Comparison of ENCODE assay signal across 16 mouse cellular contexts in the genomic region with DNA sequence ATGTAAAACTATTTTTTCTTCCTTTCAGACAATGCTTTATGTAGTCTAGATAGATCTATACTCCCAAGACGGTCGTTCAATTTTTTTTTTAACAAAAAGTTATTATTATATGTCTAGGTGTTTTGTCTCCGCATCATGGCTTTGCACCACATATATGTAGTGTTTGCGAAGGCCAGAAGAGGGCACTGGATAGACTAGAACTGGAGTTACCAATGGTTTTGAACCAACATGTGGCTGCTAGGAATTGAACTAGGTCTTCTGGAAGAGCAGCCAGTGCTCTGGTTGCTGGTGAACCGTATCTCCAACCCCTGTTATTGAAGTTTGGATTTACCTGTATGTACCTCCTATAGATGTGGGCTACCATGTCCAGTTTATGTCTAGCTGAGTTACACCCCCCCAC. TPM values are rescaled to one million over a fixed set of nuclear protein-coding genes. Genes with fewer than 3 reads are reported as not detected.
DNase-seq lines count a peak whose midpoint lies in the region; TF ChIP-seq lines count a peak whose summit lies in the region.
"Had no signal": no experiment of that assay in that cellular context is flagged by ENCODE, and none has a peak within 500 bp of the region (broad histone marks: within the 10 kb centered on the region; RNA-seq: fewer than 3 reads in every experiment).

No protein-coding gene starts in this region.

- TF ChIP-seq CTCF in layer of hippocampus, adult 2 months (conservative IDR thresholded peaks at IDR 0.05) = peak; percentile 42
- TF ChIP-seq CTCF in thymus, adult 2 months (IDR thresholded peaks at IDR 0.05; ENCODE audit: borderline replicate concordance, control insufficient read depth, extremely low read depth, insufficient read depth, low read length, poor library complexity) = no peak

- H3K4me3 ChIP-seq in layer of hippocampus, adult 2 months = no peak overlapping the region
- H3K4me3 ChIP-seq in thymus, adult 2 months (ENCODE audit: control insufficient read depth, insufficient read depth, low read length) = no peak overlapping the region
- H3K4me3 ChIP-seq: embryonic facial prominence, embryonic 15.5 days; kidney, embryonic 15.5 days; neural tube, embryonic 12.5 days had no signal

- TF ChIP-seq POLR2A in thymus, adult 2 months (IDR thresholded peaks at IDR 0.05; ENCODE audit: control insufficient read depth, extremely low read depth, insufficient read depth, low read length, poor library complexity) = no peak

- intact Hi-C loops in left cerebral cortex, postnatal 10 days (cut with DNase I) = no loop called here

- DNase-seq in layer of hippocampus, adult 2 months (ENCODE audit: low spot score in 2 of 2) = no peak
- DNase-seq in layer of hippocampus, adult 18-20 months (ENCODE audit: low spot score in 2 of 2) = no peak
- peak; percentile 28 for DNase-seq in thymus, adult 2 months
- no peak for DNase-seq in thymus, postnatal 10 days (ENCODE audit: low spot score in 2 of 2)
- peak; percentile 74 for DNase-seq in ES-CJ7 (ENCODE audit: low read depth, low spot score)
- peak; percentile 45 for DNase-seq in naive thymus-derived CD4-positive, alpha-beta T cell, adult 2 months (ENCODE audit: low read depth)
- DNase-seq in adrenal gland, adult 2 months = no peak
- no peak for DNase-seq in left cerebral cortex, postnatal 10 days (ENCODE audit: extremely low spot score in 1 of 2, low spot score in 2 of 2)
- DNase-seq: adrenal gland, postnatal 14 days; cerebellum, adult 8-10 months; layer of hippocampus, adult 9-11 months; lung, postnatal 4 days; right cerebral cortex, postnatal 14 days had no signal

- H3K4me1 ChIP-seq in thymus, adult 2 months (replicated peaks; ENCODE audit: control insufficient read depth, insufficient read depth, low read length) = peaks cover 2% of the 10 kb centered on the region; the same call in 1 of the 2 replicates

- no peak overlapping the region for H3K27ac ChIP-seq in layer of hippocampus, adult 2 months
- H3K27ac ChIP-seq in thymus, adult 2 months (ENCODE audit: control insufficient read depth, insufficient read depth, low read length) = no peak overlapping the region
- H3K27ac ChIP-seq: embryonic facial prominence, embryonic 15.5 days; kidney, embryonic 15.5 days; neural tube, embryonic 12.5 days had no signal

- peaks cover 8% of the 10 kb centered on the region; the same call in 1 of the 2 replicates for H3K36me3 ChIP-seq in thymus, adult 2 months (ENCODE audit: control insufficient read depth, insufficient read depth, low read length)
- H3K36me3 ChIP-seq: kidney, embryonic 15.5 days had no signal

- 96% methylated on average over 5 of the region's 5 CpGs for WGBS in thymus, adult 2 months

- H3K27me3 ChIP-seq in thymus, adult 2 months (ENCODE audit: control insufficient read depth, insufficient read depth, low read length) = no peaks in the 10 kb centered on the region
- H3K27me3 ChIP-seq: embryonic facial prominence, embryonic 15.5 days; kidney, embryonic 15.5 days; neural tube, embryonic 12.5 days had no signal

RNA-seq across cellular contexts. Expression of gene Borcs5, which starts 4.0 kb away (rescaled TPM):
- 10 to 100 TPM; 36.3 to 40.7 TPM for total RNA-seq in layer of hippocampus, adult 2 months (2021)
- total RNA-seq in layer of hippocampus, adult 18-20 months (2021) = 10 to 100 TPM; 38.1 to 43.7 TPM
- 16.9 and 18.8 TPM in 2 replicates for polyA plus RNA-seq in thymus, adult 2 months (2012; rRNA removed)
- 10 to 100 TPM; 11.9 to 20.5 TPM for total RNA-seq in adrenal gland, adult 2 months (2021)
- polyA plus RNA-seq in adrenal gland, adult 2 months (2012; rRNA removed) = 53.5 and 57.0 TPM in 2 replicates
- total RNA-seq in left cerebral cortex, postnatal 10 days (2021) = 10 to 100 TPM; 26.3 to 26.5 TPM

RNA-seq across cellular contexts. Expression of gene Mansc1, which starts 11.0 kb away (rescaled TPM):
- 1 to 10 TPM; 9.1 TPM for total RNA-seq in layer of hippocampus, adult 2 months (2021)
- total RNA-seq in layer of hippocampus, adult 18-20 months (2021) = 1 to 10 TPM; 8.2 to 8.8 TPM
- polyA plus RNA-seq in thymus, adult 2 months (2012; rRNA removed) = 3.4 and 3.9 TPM in 2 replicates
- 1 to 10 TPM; 2.9 to 6.3 TPM for total RNA-seq in adrenal gland, adult 2 months (2021)
- 2.6 and 3.7 TPM in 2 replicates for polyA plus RNA-seq in adrenal gland, adult 2 months (2012; rRNA removed)
- 1 to 10 TPM; 3.9 to 4.0 TPM for total RNA-seq in left cerebral cortex, postnatal 10 days (2021)

Comparison
In these comparisons a context has a peak if more than half of its experiments do, and no peak if none do; other contexts are left out.
1. DNase-seq: peak in thymus, adult 2 months (single experiment), ES-CJ7 (single experiment) and naive thymus-derived CD4-positive, alpha-beta T cell, adult 2 months (single experiment); none in layer of hippocampus, adult 2 months (0 of 2), layer of hippocampus, adult 18-20 months (0 of 2), thymus, postnatal 10 days (0 of 2), adrenal gland, adult 2 months (single experiment) and left cerebral cortex, postnatal 10 days (0 of 2).